Mouse (Mus musculus): Measurements from ENCODE around the gene Atpif1.
"Not testable (repeated sequence)": the region's sequence is repeated elsewhere in the genome, so short reads cannot be mapped to it uniquely, and the experiment has no call there.

Gene Atpif1

DNA sequence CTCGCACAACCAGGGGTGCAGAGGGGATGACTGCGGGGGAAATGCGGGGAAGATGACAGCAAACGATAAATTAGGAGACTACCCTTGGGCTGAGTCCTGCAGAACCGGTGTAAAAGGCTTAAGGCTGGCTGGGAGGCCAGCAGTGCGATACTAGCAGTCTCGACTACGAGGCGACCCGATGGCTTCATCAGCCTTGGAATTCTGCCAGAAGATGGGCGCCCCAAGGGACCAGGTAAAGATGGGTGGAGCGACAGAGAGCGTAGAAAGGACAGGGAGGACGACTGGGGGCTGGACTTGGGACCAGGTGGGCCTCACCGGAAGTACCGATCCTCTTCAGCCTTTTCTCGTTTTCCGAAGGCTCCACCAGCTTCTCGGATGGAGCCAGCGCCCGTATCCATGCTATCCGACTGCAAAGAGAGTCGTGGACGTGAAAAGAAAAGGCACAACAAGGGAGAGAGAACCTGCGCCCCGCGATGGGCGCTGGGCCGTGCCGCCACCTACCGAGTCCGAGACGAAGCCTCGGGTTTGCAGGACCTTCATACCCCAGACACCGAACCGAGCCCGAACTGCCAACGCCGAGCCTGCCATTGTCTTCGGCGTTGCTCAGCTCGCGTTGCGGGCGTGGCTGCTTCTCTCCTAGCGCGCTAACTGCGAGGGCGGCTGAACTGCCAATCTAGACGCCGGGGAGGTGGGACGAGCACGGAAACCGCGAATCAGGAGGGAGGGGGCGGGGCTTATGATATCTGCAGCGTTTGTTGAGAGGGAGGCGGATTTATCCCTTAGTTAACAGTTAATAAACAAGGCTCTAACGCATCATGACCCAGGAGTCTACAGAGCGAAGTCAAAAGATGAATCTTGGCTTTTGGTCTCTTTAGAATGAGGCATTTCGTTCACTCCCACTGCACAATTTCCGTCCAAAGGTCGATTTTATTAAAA, at the start of gene Atpif1:
Gene Atpif1 (minus strand): TSS at position 679 of the 936 bp plus-strand sequence.
- peak; percentile 92 for DNase-seq (ENCODE audit: low spot score)

- no peak for DNase-seq (ENCODE audit: low spot score)
Measured at GRCm38 (mm10) chr4:132574809-132575347, 41.4 kb upstream of the Atpif1 start.

DNA sequence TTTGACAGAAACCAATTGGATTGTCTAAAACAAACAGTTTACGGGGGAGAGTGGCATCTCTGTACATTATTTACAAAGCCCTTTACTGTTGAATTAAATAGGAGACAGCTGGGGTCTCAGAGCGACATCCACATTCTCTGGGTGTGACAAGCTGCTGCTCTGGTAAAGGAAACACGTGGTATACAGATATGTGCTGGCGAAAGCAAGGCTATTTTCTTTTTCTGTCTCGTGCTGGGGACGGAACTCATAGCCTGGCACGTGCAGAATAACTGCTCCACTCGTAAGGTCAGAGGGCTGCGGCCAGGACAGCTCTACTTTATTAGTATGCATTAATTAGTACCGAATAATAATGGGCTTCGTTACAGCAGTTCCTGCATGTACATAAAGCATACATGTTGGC, 39.9 kb upstream of the Atpif1 start:
- DNase-seq (ENCODE audit: low spot score), result no peak

DNA sequence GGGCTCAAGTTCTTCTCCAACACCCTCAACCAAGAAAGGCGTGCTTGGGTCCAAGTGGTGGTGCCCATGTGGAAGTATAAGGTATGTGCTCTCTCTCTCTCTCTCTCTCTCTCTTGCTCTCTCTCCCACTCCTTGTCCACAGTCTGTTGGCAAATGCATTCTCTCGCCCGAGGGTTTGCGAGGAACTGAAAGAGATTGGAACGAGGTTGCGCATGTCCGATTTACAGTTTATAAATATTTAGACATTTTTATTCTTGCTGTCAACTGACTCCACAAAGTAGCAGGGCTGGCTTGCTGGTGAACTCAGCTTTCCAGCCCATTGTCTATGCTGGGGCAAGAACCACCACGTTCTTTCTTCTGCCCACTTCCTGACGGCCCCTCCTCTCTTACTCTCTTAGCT, 37.7 kb upstream of the Atpif1 start:
- peak; percentile 7 for DNase-seq (ENCODE audit: low spot score)

- DNase-seq (ENCODE audit: low spot score), result no peak
Measured at GRCm38 (mm10) chr4:132569115-132569514, 35.7 kb upstream of the Atpif1 start.

DNA sequence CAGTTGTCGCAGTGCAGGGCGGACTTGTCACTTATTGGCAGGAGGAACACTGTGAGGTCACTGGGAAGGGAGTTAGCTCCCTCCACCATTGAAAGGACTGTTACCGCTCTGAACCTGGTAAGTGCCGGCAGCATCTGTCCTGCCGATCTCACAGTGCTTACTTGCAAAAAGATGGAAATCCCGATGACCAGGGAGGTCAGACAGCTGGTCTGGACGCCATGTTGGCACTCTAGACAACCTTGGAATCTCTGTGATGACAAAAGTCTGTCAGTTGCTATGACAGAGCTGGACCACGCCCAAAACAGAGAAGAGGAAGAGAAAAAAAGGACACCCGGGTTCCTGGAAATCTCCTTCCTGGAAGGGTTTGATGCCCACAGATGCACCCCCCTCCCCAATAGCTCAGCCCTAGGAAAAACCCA, 33.9 kb upstream of the Atpif1 start:
- peak; percentile 10 for DNase-seq (ENCODE audit: low spot score)

DNA sequence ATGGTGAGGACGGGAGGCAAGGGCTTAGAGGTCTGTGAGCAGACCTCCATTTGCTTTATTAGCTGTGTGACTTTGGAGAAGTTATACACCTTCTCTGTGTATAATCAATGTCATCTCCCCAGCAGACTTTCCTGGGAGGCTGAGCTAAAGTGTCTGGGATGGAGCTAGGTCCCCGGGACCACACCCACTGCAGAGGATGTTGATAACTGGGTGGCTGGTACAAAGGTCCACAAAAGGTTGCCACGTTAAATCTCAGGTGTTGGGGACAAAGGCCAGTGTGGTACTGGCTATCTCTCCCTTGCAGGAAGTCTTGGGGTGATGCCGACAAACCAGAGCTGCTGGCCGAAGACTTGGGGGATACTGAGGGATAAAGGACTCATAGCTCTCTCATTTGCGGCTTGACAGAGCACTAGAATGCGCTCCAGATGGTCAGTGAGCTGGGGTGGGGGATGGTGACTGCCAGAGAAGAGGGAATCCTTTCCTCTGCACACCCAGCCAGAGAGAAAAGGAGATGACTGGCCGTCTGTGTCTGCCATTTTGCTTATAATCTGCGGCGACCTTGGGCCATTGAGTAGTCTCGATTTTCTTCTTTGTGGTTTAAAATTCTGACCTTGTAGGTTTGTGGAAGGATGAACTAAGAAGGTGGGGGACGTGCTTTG, 31.8 kb upstream of the Atpif1 start:
- DNase-seq (ENCODE audit: low spot score), result no peak

DNA sequence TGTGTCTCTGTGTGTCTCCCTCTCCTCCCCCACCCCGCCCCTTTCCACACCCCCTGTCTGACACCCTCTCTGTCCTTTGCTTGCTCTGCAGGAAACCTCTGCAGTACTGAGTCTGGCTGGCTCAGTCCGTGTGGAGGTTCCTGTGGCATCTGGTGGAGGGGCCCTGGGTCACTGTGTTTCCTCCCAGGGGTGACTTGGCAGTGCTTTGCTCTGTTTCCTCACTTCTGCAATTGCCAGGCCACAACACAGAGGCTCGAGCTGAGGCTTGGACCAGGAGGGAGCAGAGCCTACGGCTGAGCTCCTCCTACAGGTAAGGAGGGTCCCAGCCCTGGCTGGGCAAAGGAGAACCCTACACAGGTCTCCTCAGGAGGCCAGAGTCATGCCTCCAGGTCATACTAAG, 30.5 kb upstream of the Atpif1 start, which contains the start of gene Ptafr:
Gene Ptafr (plus strand): TSS at position 103 of the 400 bp plus-strand sequence.
- peak; percentile 8 for DNase-seq (ENCODE audit: low spot score)

DNA sequence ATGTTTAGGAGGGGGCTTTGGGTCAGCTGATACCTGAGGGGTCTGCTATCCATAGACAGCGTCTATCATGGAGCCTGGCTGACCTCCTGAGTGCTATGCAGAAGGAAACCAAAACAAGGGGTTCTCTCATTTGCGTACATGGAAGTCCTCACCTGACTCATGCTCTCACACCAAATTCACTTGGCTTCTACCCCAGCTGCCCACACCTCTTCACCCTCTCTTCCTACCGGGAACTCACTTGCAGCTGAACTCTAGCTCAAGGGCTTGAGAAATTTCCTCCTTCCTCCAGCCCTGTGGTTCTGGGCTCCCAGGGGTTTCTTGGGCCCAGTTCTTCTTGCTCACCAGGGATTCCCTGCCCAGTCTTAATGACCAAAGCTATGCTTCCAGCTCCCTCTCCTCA, 29.8 kb upstream of the Atpif1 start:
- DNase-seq (ENCODE audit: low spot score), result no peak

DNA sequence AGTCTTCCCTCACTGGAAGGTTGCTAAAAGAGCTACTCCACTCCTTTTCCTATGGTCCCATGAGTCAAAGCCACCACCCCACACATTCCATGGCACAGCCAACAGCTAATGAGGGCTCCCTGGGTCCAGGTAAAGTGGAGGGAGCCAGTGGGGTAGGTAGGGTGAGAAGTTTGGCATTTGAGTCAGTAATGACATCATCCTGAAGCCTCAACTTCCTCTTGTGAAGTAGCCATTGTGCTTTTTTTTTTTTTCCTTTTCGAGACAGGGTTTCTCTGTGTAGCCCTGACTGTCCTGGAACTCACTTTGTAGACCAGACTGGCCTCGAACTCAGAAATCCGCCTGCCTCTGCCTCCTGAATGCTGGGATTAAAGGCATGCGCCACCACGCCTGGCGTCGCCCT, 22.1 kb upstream of the Atpif1 start:
- DNase-seq (ENCODE audit: low spot score), result not testable (repeated sequence)

DNA sequence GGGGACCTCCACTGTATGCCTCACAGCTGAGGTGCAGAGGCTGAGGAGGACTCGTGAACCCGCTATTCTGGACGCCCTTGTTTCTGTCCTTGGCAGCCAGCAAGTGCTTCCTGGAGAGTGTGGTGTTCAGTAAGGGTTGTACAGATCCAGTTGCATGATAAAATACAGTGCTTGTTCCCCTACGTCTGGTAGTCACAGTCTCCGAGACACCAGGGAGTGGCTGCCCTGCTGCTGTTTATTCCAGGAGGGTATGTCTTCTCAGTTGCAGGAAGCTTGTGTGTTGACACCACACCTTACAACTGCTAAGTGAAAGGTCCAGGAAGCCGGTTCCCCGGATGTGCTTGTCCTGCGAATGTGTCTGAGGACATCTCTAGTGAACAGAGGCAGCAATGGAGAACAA, 21.2 kb upstream of the Atpif1 start:
- DNase-seq (ENCODE audit: low spot score), result no peak

GRCm38 (mm10) chr4:132554221-132554620, 20.8 kb upstream of the Atpif1 start:
- no peak for DNase-seq (ENCODE audit: low spot score)

DNA sequence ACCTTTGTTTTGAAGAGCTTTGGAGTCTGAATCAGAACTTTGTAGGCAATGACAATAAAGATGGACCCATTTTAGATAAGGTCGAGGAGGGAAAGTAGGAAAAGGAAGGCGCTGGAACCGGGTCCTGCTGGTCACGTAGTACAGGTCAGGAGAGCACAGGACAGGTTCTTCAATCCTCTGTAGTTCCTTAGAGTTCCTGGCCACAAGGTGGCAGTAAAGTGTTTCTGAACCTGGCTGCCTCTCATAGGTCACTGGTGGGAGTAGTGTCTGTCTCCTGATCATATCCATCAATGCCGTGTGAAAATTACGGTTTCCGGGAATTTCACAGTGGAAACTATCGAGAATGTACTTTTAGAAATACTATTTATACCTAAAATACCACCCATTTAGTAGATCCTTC, 12.4 kb upstream of the Atpif1 start:
- peak; percentile 76 for DNase-seq (ENCODE audit: low spot score)

DNA sequence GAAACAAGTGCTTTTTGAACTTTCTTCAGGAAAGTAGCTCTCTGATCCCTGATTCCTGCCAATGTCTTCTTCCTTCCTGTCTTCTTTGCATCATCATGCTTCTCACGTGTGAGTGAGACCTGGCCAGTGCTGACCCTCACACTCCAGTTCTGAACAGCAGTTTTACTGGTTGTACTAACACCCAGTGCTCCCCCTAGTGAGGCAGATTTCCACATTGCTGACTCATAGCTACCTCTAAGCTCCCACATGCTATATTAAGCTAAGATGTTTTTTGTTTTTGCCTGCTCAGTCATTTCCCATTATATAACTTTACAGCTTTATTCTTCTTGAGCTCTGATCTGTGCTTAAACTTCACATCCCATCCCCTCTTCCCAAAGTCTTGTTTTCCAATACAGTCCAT, 9.3 kb upstream of the Atpif1 start:
- no peak for DNase-seq (ENCODE audit: low spot score)

GRCm38 (mm10) chr4:132541413-132541812, 8.0 kb upstream of the Atpif1 start:
- DNase-seq (ENCODE audit: low spot score), result no peak

DNA sequence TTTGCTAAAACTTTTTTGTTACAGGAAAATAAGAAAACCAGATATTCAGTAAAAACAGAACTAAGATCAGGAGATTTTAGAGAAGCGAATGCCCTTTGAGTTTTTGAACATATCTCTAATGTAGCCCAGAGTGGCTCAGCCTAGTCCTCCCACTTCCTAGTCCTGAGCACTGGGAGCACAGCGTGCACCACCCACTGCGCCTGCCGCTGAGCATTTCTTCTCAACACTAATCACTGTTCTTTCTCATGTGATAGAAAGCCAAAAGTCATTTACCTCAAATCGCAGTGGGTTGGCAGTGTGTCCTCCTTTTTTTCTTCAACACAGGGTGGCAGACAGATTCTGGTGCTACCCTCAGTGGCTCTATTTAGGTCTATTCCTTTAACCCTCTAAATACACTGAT, 6.0 kb upstream of the Atpif1 start:
- DNase-seq (ENCODE audit: low spot score), result no peak

- peak; percentile 96 for DNase-seq (ENCODE audit: low spot score)
Measured at GRCm38 (mm10) chr4:132535406-132536121, 2.1 kb upstream of the Atpif1 start, which contains the start of gene Dnajc8. TSS of gene Dnajc8 (plus strand) at chr4:132535550.

- DNase-seq (ENCODE audit: low spot score), result no peak
Measured at GRCm38 (mm10) chr4:132532496-132532895, 963 bp downstream of the Atpif1 start.

DNA sequence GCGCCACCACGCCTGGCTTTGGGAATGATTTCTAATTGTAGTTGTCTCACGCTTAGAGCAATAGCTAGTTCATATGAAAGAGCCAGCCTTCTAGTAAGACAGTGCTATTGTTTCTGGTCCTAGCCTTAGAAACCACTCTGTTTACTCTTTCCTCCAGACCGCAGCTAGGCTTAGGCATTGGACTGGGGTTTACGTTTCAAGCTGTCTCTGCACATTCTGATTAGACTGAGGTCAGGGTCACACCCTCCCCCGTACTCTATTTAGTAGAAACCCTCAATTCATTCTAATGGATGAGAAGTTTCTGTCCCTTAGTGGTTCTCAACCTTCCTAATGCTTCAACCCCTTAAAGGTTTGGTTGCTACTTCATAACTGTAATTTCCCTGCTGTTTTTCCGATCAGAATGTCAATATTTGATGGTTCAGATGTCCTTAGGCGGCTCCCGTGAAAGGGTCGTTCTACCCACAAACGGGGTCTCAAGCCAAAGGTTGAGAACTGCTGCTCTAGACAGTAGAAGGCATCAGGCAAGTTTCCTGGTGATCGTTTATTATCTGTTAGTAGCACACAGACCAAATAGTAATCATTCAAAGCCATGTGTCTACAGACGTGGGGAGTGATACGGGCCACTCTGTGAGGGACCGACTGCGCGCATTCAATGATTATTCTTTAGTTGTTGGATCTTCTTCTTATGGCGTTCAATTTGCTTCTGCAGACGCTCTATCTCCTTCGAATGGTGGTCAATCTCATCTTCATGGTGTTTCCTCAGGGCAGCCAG, 3.2 kb downstream of the Atpif1 start:
- no peak for DNase-seq (ENCODE audit: low spot score)

GRCm38 (mm10) chr4:132529344-132529743, 4.1 kb downstream of the Atpif1 start:
- DNase-seq (ENCODE audit: low spot score), result no peak

GRCm38 (mm10) chr4:132527917-132528522, 5.4 kb downstream of the Atpif1 start:
- peak; percentile 29 for DNase-seq (ENCODE audit: low spot score)
